Mouse (Mus musculus) 416B (cell line): Measurements from ENCODE around the gene Kat5.

ENCODE experiments used
- DNase-seq: peaks from one replicate; pipeline ENCODE4 v3.0.0; 2011; ENCODE audit warnings: low read depth

Gene Kat5

DNA sequence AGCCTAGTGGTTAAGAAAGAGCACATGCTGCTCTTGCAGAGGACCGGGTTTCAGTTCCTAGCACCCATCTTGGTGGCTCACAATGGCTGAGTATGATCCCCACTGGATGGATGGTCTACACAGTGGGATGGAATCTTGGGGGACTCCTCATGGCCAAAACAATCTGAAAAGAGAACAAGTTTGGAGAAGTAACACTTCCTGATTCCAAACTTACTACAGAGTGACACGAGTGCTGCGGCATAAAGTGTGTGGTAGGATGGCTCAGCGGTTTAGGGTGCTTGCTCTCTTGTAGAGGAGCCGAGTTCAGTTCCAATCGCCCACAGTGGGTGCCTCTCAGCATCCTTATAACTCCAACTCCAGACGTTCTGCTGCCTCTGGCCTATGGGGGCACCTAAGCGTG, 15.3 kb upstream of the Kat5 start:
- no peak for DNase-seq

DNA sequence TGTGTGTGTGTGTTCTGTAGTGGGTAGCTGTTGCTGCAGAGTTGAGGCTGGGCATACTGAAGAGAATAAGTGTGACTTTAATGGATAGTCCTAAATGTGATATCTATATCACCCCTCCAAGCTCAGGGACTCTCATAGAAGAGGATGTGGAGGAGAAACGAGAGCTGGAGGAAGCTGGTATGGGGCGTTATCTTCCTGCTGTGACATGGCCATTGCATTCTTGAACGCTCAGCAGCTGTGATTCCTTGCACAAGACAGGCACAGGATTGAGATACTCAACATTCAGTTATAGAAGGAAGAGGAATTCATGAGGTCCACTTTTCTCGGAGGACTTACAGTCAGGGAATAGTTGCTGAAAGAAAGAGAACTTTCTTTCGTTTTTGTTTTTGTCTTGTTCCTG, 11.8 kb upstream of the Kat5 start:
- no peak for DNase-seq

DNA sequence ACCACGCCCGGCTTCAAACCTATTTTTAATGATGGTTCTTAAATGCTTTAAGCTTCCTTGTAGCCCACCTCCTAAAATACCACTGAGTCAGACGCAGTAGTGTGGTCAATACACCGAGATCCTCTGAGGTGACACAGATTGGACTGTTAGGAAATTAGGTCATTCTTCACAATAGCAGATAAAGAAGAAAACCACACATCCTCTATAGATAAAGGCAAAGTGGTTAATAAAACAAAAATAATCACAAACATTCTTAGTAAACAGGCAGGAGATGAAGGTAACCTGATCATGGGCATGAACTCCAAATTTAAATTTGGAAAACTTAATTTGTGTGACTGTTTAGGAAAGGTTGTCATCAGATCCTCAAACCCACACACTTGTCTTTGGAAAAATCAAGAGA, 10.0 kb upstream of the Kat5 start:
- DNase-seq, result peak; percentile 71

DNA sequence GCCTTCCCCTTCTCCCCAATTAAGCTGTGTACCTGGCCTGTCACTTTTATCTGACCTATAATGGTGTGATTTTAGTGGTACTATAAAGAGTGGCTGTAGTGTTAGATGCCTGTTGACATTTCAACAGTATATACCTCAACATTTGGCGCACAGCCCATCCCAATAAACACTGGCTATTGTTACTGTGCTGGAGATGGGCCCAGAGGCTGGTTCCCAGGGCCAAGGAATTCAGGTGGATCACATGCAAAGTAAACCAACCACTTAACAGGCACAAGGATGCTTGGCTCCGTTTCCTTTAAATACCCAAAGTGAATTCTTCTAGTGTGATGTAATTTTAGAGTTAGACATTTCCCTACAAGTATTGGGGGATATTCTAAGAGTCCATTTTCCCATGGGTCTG, 4.9 kb upstream of the Kat5 start:
- DNase-seq, result no peak

DNA sequence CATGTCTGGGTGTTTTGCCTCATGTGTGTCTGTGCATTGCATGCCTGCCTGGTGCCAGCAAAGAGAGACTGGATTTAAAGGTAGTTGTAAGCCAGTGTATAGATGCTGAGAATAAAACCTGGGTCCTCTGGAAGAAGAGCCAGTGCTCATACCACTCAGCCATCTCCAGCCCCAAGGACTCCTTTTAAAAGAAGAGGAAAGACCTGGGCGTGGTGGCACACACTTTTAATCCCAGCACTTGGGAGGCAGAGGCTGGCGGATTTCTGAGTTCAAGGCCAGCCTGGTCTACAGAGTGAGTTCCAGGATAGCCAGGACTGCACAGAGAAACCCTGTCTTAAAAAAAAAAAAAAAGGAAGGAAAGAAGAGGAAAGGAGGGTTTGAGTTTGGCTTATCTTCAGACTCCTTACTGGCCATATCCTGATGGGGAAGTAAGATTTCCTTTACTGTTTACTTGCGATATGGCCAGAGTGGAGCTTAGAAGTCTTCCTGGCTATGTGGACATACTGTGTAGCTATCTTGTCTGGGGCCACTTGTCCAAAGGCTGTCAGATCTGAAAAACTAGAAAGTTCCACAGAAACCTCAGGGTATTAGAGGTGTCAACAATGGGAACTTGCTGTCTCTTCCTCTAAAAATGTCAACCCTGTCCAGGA, 2.9 kb upstream of the Kat5 start:
- peak; percentile 94 for DNase-seq

DNA sequence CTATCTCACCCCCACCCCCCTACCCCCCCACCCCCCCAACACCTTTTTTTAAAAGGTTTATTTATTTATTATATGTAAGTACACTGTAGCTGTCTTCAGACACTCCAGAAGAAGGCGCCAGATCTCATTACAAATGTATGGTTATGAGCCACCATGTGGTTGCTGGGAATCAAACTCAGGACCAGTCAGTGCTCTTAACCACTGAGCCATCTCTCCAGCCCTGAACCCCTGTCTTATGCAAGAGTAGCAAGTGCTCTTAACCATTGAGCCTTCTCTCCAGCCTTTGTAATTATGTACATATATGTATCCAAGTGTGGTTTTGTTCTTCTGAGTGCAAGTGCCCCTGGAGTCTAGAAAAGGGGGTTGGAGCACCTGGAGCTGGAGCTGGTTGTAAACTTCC, 1.9 kb upstream of the Kat5 start:
- DNase-seq, result peak; percentile 48

DNA sequence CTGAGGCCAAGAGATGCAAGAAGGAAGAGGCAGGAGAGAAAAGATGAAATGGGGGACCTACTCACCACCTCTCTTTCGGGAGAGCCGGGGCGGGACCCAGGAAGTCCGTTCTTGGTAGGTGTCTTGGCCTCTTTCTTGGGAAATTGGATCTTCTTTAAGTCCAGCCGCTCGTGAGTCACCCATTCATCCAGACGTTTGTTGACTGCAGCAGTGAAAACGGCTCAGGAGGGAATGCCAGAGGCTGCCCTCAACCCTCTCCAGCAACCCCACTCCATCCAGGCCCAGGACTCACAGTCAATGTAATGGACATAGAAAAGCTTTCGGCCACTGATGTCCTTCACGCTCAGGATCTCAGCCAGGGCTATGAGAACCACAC, 878 bp downstream of the Kat5 start:
- no peak for DNase-seq

DNA sequence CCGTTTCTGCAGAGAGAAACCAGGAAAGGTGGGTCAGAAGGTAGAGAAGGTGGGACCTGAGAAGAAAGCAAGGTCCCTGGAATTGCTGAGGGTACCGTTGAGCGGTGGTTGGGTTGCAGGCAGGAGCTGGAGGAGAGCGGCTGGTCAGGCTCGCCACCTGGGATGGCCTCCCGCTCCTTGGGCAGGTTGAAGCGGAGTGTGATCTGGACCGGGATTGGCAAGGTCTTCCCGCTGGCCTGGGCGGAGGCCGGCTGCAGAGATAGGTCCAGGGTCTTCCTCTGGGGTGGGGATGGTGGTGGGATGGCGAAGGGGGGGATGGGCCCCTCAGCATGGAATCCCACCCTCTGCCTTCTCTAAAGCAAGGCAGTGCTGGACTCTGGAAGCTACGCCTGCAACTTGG, 1.3 kb downstream of the Kat5 start:
- no peak for DNase-seq

DNA sequence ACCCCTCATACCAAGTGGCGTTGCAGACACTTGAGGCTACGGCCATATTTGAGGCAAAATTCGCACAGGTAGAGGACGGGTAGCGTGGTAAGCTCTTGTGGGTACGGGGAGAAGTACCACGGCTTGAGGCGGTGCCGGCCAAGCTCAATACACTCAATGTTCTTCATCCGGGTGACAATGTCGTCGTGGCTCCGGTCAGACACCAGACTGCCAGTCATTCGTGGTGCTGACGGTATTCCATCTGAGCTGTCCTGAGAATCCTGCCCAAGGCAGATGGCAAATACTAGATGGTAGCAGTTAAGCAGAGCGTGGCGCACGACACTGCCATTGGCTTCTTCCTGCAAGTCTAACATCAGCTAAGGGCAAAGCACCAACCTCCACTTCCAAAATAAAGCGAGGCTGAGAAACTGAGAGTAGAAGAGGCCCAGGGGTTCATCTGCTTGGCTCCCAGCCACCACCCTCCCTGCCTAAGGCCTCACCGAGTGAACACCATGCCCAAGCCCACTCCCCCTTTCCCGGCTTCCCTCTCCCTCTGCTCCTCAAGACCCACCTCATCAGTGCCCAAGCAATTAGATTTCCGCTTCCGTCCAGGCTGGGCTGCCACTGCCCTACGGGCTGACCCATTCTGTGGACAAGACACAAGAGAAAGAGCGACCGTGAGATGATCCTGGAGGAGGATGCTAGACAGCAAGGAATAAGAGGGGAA, 2.2 kb downstream of the Kat5 start:
- no peak for DNase-seq

DNA sequence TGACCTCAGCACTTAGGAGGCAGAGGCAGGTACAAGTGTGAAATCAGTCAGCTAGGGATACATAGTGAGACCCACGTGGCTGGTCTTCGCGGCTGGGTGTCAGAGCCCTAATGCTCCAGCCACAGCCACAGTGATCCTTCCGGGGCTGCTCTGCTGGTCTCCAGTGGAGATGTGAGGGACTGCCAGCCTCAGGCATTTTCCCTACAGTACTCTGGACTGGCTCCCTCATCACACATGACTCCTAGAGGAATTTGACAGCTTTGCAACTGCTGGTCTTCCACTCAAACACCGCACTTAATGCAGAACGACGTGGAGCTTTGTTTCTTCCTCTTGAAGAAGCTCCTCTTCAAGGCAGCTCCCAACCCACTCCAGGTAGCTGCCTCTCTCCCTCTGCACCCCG, 3.8 kb downstream of the Kat5 start:
- DNase-seq, result no peak

DNA sequence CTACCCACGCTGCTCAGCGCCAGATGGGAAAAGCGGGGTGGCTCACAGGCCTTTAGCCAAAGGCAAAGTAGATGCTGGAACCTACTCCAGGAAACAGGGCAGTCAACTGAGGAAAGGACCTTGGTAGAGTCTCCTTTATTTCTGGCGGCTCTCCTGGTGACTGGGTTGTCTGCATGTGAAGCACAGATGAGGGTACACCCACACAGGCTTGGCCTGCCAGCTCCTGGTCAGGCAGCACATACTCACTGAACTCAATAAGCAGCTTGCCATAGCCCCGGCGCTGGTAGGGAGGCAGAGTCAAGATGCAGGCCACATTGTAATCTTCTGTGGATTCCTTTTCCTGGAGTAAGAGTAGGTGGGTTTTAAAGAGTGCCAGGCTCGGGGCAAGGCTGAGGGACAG, 4.9 kb downstream of the Kat5 start:
- no peak for DNase-seq

DNA sequence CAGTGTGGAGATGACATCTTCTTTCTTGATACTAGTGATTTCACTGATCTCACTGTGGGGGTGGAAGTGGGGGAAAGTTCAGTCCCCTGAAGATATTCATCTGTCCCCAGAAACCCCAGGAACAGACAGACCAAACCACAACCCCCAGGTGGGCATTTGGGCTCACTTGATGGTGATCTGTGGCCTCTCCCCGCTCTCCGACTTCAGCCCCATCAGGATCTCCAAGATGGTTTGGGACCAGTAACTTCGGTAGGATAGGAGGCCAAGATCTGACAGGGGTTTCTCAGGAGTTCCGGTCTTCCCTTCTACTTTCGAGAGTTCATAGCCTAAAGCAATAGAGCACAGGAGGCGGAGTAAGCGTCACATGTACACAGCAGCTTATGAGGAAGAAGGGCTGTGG, 6.4 kb downstream of the Kat5 start:
- no peak for DNase-seq

DNA sequence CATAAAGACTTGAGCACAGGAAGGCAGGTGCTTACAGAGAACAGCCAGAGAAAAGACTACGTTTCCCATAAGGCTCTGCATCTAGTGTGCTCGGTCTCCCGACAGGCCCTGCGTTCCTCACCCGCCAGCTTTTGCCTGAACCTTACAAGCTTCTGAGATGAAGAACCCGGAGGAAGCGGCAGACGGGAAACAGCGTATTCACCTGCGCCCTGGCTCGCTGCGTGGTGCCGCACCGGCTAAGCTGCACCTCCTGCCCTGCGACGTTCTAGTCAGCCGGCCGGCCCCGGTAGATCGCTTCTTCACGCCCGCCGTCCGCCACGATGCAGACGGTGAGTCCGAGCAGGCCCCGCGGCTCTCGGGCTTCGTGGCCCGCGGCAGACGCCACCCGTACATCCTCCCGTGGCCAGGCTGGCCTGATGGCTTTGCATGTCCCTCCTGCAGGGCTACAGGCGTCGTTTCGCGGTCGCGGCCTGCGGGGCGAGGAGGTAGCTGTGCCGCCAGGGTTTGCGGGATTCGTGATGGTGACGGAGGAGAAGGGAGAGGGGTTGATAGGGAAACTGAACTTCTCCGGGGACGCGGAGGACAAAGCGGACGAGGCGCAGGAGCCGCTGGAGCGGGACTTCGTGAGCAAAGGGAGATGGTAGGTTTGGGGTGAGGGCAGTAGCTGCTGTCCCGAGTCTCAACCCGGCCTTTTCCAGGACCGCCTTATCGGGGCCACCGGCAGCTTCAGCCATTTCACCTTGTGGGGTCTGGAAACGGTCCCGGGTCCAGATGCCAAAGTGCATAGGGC, 8.1 kb downstream of the Kat5 start, which contains the start of gene Rnaseh2c:
Gene Rnaseh2c (plus strand): TSS at position 122 of the 790 bp plus-strand sequence.
- peak; percentile 85 for DNase-seq

DNA sequence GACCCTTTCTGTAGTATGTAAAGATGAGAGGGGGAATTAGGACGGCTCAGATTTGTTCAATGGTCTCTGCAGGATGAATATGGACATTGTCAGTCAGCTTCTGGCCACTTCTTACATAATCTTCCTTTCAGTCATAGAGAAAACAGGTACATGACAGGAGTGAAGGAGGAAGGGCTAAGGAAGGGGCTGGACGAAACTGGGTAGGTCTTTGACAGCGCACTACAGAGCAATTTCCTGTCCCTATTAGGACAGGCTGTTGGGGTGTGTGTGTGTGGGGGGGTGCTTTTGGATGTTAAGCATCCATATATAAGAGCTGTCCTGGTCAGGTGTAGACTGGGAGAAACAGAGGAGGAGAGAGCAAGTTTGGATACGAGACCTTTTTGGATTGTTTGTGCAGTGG, 10.8 kb downstream of the Kat5 start:
- DNase-seq, result no peak

DNA sequence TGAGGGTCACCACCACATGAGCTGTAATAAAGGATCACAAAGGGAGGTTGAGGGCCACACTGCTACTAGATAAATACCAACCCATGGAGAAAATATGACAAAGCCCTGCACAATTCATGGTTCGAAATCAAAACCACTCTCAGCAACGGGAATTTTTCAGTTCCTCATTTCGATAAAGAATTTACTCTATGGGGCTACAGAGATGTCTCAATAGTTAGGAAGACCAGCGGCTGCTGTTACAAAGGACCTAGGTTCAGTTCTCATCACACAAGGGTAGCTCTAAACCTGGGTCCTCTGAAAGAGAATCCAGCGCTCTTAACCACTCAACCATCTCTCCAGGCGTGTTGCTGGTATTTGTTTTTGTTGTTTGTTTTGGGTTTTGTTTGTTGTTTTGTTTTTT, 18.1 kb downstream of the Kat5 start:
- no peak for DNase-seq

DNA sequence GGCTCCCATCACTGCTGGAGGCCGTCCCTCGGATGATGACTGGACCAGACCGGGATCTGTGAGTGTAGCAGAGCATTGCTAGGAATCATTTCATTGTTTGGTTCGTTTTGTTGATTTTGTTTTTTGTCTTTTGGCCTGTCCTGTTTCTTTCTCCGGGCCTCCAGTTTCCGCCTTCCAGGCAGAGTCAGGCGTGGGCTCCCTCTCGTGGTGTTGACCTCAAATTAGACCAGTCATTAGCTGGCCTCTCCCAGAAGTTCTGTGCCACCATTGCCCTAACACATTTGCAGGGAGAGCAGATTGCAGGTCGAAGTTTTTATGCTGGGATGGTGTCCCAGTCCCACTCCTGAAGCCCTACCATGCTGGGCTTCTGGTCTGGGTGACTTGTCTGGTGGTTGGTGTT, 20.9 kb downstream of the Kat5 start:
- DNase-seq, result peak; percentile 63

DNA sequence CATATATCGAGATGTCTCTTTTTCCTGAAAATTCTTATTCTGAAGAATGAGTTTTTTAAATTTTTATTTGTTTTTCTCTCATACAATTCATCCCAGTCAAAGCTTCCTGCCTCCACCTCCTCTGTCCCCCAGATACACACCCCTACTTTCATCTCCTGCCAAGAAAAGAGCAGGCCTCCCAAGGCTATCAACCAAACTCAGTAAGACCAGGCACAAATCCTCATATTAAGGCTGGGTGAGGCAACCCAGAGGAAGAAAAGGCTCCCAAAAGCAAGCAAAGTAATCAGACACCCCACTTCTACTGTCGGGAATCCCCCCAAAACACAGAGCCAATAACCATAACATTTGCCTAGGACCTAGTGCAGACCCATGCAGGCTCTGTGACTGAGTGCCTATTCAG, 28.0 kb downstream of the Kat5 start:
- no peak for DNase-seq

DNA sequence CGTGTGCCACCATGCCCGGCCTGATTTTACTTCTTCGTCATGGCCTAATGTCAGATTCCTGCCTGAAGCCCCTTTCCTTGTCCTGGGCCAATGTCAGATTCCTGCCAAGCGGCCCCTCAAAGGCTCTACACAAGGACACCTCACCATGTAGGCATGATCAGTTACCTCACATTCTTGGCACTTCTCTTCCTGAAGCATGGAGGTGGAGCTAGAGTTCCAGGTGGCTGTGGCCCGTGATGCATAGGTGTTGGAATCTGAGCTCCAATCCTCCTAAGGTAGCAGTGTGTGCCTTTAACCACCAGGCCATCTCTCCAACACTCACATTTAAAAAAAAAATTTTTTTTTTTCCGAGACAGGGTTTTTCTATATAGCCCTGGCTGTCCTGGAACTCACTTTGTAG, 29.3 kb downstream of the Kat5 start:
- DNase-seq, result no peak

DNA sequence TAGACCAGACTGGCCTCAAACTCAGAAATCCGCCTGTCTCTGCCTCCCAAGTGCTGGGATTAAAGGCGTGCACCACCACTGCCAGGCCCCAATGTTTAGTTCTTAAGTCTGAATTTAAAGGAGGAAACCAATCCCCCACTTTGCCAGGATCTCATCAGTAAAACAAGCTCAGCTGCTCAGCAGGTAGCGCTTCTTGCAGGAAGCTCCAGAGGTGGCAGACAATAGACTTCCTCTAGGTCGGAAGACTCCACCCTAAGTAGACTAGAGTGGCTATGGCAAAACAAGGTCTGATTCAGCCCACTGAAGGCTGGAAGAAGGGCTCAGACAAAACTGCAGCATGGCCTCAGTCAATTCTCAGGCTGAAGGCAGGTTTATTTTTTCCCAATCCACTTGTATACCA, 30.1 kb downstream of the Kat5 start:
- DNase-seq, result no peak

DNA sequence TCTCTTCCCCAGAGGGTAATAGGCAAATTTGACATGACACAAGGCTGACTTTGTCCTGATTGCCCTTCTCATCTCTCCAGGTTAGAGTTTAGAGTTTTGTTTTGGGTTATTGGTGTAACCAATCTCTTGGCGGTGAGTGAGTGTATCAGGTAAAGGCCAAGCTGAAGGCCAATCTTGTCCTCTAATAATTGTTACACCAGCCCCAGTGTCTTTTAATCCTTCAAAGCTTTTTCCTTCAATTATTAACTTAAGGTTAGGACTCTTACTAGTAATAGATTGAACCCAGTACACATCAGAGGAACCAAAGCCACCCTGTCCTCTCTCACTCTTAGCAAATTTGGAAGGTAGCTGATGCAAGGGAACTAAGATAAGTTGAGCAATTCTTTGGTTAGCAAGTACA, 34.7 kb downstream of the Kat5 start:
- DNase-seq, result peak; percentile 42

DNA sequence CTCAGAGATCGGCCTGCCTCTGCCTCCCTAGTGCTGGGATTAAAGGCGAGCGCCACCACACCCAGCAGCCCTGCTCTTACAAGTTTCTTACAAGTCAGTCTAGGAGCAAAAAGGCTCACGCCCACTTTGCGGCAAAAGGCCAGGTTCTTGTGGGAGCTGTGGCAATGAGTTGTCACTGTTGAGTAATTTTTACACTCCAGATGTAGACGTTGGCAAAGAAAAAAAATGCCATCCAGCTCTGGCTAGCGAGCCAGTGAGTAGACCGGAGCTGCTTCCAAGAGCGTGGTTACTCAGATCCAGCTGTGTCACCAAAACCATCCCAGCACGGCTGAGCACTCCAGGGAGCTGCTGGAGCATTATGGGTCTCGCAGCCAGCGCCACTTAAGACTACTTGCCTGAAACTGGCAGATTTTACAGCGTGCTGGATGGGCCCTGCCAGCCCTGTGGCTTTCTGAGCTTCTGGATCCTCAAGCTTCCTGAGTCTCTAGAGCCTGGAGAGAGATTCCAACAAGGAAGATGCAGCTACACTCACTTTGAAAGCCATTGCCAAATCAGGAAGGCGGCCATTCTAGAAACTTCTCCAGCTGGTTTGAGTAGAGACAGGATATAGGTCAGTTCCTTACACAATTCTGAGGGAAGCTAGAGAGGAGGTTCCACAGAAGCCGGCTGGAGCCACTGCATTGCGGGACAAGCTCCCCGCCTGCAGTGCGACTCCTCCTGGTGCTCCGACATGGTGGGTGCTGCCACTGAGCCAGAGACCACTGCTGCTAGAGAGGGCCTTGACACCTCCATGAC, 37.5 kb downstream of the Kat5 start:
- peak; percentile 98 for DNase-seq

DNA sequence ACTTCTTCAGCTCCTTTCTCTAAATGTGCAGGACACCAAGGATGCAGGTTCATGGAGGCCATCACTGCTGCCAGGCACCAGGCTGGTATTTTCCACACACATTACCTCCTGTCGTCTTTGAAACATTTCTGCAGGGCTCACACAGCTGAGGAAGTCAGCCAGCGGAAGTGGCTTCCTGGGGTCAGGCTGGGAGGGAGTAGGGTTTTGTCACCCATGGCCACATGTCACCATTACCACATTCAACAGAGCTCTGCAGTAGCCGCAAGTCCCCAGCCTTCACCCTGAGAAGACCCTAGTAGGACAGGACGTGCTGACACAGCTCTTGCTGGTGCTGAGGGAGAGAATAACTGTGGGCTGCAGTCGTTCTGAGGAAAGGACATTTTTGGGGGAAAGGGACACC, 38.2 kb downstream of the Kat5 start:
- DNase-seq, result peak; percentile 96
